Mouse (Mus musculus) Muller cell, postnatal 12 days (primary cell): ENCODE data around the gene Gm10058.
"Not testable (repeated sequence)": the region's sequence is repeated elsewhere in the genome, so short reads cannot be mapped to it uniquely, and the experiment has no call there.

Source experiments
- DNase-seq: peaks from one replicate; pipeline ENCODE4 v3.0.0-alpha.2; 2015; ENCODE audit errors: inconsistent ontology term

Gene Gm10058

DNA sequence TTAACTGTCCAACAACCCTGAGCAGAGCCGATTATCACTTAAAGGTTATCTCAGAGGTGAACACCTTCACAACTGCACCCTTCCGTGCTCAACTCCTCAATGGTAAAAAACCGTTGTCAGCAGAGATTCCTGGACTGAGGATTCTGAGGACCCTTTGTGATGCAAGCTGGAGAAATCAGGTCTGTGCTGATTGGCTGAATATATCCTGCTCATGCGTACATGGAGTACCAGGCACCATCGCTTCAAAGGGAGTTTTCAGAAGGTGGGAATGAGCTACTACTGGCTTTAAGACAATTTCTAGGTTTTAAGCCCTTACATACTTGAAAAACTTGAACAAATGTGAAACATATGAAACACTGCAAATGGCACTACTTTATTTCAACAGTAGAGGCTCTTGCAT is at the start of gene Gm10058:
Gene Gm10058, minus strand, starts transcription at position 101 of the 400 bp plus-strand sequence.
- DNase-seq: not testable (repeated sequence)
